Mouse (Mus musculus) liver, adult (tissue): ENCODE results near the gene Rxra.

ENCODE experiments used
- GATA4 ChIP-seq: IDR thresholded peaks from 2 replicates; pipeline ENCODE4 v1.6.1; 2014; ENCODE audit warnings: mild to moderate bottlenecking, low read length; ENCODE audit not compliant: insufficient replicate concordance

Rxra gene

DNA sequence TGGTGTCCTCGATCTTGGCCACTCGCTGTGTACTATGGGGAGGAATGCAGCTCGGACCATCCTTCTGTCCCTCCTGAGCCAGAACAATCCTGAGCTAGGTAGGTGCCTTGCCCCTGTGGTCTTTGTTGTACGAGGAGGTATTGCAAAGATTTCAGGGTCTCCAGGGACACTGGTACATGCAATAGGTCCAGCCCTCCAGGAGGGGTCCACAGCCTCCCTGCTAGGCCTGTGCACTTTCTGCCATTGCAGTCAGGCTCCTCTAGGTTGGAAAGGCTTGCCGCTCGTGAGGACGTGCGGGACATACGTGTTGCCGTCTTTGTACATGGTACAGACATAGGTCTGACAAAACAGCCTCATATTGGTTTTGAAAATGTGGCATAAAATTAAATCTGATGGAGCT lies 98.8 kb downstream of the Rxra start:
- no peak for TF ChIP-seq GATA4

DNA sequence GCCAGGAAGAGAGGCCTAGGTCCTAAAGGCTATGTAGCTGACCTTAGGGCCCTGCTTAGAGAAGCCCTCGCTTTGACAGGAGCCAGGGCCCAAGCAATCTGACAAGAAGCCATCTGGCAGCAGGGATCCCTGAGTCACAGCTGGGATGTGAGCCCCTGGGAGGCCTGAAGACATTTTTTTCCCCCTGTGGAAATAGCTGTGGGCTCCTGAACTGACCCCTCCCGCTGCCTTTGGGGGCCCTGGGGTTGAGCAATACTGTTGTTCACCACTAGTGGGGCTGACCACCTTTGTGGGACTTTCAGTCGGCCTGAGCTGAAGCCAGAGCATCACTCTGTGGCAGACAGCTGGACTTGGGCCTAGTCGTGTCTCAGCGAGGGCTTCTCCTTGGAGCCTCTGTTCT lies 99.4 kb downstream of the Rxra start:
- no peak for TF ChIP-seq GATA4

DNA sequence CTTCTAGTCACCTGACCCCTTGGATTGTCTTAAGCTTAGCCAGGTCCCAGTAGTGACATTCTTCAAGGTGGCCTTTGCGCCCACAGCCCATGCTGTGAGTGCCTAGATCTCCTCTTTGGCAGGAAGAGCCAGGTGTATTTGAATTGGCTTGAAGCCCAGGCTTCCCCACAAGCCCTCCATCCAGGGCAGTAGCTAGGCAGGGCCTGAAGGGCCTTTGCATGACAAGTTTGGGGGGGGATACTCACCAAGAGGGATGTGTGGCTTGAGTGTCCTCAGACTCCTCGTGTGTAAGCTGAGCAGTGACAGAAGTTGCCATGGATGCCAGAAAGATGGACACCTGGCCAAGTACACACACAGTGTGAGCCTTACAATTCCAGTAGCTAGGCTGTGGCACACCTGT lies 101.5 kb downstream of the Rxra start:
- no peak for TF ChIP-seq GATA4

DNA sequence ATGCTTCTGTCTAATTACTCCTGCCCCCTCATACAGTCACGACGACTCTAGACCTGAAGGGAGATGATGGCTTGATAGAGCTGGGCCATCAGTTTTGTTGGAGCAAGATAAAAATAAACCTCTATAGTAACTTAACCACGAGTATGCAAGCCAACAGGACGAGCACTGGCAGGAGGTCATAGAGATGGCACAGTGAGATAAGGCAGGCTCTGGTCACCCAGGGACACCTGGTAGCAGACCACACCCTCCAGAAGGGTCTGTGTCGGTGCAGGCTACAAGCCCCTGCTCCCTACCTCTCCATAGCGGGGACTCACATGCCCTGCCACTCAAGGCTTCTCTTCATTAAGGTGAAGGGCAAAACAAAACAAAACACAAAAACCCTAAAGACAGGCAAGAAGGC lies 102.0 kb downstream of the Rxra start:
- TF ChIP-seq GATA4 = no peak

DNA sequence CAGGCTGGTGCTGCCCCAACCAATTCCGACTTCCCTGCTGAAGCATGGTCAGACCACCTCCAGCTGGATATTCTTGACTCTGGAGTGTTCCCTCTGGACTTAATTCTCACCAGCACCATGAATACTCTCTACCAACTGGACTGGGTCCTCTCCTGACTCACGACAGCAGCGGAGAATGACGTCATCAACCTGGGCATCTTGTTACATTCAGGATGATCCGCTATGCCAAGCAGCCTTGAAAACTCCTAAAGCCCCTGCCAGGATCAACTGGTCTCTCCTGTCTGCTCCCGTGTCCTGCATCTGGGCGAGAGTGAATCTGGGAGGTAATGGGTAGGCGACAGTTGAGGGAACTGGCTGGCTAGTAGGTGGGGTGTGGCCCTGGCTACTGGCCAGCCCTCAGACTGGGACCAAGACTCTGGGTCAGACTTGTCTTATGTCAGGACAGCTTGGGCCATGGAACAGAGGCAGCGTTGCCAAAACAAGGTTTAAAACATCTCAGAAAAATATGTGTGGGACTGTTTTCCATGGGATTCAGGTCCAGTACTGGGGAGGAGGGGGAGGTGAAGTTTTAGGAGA lies 103.1 kb downstream of the Rxra start:
- no peak for TF ChIP-seq GATA4

DNA sequence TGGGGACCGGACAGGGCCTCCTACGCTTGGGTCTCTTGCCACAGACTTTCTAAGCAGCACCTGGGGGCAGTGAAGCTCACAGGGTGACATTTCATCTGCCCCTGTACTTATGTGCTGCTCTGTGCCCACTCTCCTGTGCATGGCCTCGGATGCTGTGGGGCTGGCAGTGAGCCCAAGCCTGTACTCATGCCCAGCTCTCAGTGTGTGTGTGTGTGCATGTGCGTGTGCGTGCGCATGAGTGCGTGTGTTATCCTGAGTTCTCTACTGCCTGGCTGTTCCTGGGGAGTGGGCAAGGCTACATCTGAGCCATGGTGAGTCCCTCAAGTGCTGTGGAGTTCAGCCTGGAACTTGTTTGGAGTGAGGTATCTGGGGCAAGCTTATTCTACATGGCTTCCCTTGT lies 103.9 kb downstream of the Rxra start:
- no peak for TF ChIP-seq GATA4

DNA sequence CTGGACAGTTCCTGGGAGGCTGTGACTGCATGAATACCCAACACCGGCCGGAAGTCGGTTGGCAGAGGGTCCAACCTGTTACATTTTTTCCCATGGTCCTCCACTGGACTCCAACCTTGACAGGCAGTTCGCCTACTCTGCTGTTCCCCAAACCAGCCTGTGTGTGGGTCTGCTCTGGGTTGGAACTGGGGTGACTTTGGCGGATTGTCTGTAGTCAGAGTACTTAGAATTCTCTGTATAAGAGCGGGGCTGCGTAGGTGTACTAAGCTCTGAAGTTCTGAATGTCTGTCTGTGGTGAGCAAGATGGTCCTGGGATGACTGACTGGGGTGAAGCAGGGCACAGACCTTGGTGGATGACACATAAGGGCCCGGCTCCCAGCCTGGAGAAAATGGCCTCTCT lies 109.1 kb downstream of the Rxra start:
- TF ChIP-seq GATA4 = no peak

DNA sequence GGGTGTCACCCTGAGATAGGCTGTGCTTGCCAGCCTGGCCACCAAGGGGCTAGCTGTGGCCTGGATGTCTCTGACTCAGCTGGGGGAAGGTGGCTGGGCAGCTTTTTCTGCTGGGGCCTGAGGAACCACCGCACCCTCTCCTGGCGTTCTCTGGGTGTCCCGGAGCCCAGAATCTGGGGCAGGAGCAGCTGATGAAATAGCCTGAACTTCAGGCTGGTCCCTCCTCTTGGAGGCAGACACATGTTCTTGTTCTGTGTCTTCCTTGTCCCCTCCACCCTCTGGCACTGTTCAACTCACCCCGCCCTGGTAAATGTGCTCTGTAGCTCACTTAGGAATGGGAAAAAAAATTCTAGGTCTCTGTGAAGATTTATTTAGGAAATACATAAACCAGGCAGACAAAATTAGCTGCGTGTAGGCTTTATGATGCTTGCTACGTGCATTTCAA lies 109.8 kb downstream of the Rxra start:
- no peak for TF ChIP-seq GATA4

DNA sequence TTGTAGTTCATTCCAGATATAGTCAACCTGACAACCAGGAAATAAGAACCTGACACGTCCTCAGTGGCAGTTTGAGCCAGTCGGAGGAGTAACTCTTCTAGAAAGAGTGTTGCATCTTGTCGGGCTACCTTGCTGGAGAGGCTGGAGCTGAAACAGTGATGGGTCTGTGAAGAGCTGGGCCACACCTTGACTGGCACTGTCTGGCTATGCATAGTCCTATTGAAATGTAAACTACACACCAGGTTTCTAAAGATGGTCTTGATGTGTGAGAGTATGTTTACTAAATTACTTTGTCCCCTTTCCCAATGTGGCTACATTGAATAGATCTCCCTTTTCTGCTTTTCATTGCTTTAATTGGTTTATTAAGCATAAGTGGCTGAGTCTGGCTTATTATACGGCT lies 115.3 kb downstream of the Rxra start:
- no peak for TF ChIP-seq GATA4

DNA sequence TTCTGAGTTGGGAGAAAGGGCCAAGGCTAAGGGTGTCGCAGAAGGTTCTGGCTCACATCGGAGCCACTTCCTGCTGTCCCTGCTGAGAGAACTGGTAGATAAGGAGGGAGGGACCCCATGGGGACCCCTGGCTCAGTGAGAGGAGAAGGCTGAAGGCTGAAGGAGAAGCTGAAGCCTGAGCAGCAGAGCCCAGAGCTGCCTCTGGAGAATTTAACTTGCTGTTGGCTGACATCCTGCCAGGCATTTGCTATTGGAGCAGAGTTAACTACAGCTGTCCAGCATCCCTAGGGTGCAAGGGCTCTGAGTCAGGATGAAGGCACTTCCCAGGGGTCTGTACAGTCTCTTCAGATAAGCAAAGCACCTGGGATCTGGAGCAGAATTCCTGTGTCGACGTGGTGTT lies 122.8 kb downstream of the Rxra start:
- TF ChIP-seq GATA4 = no peak

DNA sequence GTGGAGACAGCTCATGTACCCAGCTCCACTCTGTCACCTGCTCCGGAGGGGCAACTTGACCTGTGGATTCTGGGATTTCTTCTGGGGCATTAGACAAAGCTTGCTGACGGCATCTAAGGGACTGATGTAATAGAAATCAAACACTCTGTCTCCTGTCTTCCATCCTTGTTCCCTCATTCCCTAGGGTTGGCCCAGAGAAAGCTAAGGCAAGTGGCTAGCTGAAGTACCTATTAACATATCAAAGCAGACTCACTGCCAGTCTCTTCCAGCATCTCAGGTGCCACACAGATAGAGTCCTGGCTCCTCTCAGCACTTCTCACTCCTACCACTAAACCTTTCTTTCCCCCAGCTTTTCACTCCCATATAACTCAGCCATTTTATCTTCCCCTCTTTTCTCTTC lies 124.8 kb downstream of the Rxra start:
- no peak for TF ChIP-seq GATA4

DNA sequence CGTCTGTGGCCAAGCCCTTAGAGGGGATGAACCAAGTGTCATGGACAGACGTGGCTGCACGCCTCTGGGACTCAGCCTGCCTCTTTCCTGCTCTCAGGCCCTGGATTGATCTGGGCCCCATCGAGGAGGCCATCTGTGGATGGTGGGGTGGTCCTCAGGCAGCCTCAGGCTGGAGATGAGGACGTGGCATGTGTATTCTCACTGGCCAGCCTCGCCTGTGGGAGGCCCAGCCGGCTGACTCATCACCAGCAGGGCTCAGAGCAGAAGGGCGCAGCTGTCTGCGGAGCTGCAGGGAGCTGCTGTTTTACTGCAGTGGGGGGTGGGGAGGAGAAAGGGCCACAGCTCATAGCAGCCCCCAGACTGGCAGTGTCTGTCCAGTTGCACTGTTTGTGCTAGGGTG lies 126.3 kb downstream of the Rxra start:
- no peak for TF ChIP-seq GATA4

DNA sequence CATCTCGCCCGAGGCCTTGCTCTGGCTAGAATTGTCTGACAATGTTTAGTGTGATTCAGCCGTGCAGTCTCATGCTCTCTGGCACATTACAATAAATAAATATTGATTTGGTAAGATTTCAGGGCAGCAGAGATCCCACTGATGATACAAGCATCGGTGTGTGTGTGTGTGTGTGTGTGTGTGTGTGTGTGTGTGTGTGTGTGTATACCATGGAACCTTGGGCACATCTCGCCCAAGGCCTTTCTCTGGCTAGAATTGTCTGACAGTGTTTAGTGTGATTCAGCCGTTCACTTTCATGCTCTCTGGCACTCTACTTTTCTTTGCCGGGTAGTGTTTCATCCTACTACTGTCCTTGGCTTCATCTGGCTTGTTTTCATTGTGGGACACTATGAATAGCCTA lies 130.5 kb downstream of the Rxra start:
- no peak for TF ChIP-seq GATA4

DNA sequence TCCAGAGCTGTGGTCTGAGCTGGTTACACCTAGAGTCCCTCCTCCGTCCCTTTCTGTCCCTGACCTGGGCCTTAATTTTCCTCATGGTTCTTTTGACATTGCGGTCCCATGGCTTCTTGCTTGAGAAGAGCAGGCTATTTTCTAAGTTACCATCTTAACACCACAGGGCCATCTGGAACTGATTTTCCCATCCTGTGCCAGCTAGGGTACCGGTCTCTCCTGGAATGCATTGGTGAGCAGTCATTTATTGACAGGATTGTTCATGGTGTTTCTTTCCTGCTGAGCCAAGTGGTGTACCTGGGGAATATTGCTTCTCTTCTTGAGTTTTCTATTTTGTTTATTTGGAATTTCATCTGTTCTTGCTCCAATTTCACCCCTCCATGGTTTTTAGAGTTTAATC lies 131.4 kb downstream of the Rxra start:
- no peak for TF ChIP-seq GATA4

DNA sequence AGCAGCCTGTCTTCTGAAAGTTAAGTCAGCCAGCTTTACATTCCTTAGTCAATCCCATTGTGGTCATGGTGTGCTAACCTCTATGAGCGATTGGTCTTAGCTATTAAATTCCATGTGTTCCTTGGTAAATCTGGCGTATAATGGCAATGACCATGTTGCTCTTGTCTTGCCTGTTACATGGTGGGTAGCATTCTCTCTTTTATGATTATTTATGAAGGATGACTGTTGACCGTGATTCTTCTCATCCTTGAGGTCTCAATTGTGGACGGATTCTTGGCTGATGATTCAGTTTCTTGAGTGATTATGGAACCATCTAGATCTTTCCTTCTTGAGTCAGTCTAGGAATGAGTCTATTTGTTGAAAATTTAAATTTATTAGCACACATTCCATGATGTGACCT lies 133.7 kb downstream of the Rxra start:
- no peak for TF ChIP-seq GATA4
